Mouse (Mus musculus) lung, postnatal 0 days (tissue): ENCODE results near the gene 1700025F22Rik. TPM values are rescaled to one million over a fixed set of nuclear protein-coding genes. Genes with fewer than 3 reads are reported as not detected.
"Not testable (repeated sequence)": the region's sequence is repeated elsewhere in the genome, so short reads cannot be mapped to it uniquely, and the experiment has no call there.

Source experiments
- ATAC-seq: fragments of 200-750 bp; cut with Nextera tagmentation; 2 replicates; pipeline ENCODE4 v1.8.0; 2017; ENCODE audit warnings: moderate library complexity
- DNase-seq: peaks from one replicate; pipeline ENCODE4 v3.0.0-alpha.2; 2016; ENCODE audit warnings: low spot score
- H3K27ac ChIP-seq: fragments of 300-500 bp; sonication (generic); 2 replicates; pipeline ENCODE4 v1.5.1; 2014; ENCODE audit warnings: antibody characterized with exemption, mild to moderate bottlenecking, low read length, mixed read lengths
- H3K27me3 ChIP-seq: fragments of 300-500 bp; sonication (generic); replicated peaks from 2 replicates; pipeline ENCODE4 v1.6.1; 2014; ENCODE audit warnings: low read length, mixed read lengths; ENCODE audit not compliant: insufficient read depth
- H3K36me3 ChIP-seq: fragments of 300-500 bp; sonication (generic); 2 replicates; pipeline ENCODE4 v1.6.1; 2014; ENCODE audit warnings: low read length, mixed read lengths; ENCODE audit not compliant: insufficient read depth
- H3K4me1 ChIP-seq: fragments of 300-500 bp; sonication (generic); 2 replicates; pipeline ENCODE4 v1.6.1; 2014; ENCODE audit warnings: antibody characterized with exemption, low read depth, low read length, mixed read lengths; ENCODE audit not compliant: insufficient read depth
- H3K4me2 ChIP-seq: fragments of 300-500 bp; sonication (generic); replicated peaks from 2 replicates; pipeline ENCODE4 v1.6.1; 2014; ENCODE audit warnings: low read depth, mild to moderate bottlenecking, low read length, moderate library complexity, mixed read lengths
- H3K4me3 ChIP-seq: fragments of 300-500 bp; sonication (generic); 2 replicates; pipeline ENCODE4 v1.5.1; 2014; ENCODE audit warnings: low read depth, low read length
- H3K9ac ChIP-seq: fragments of 300-500 bp; sonication (generic); replicated peaks from 2 replicates; pipeline ENCODE4 v1.6.1; 2014; ENCODE audit warnings: low read depth, mild to moderate bottlenecking
- H3K9me3 ChIP-seq: fragments of 300-500 bp; sonication (generic); 2 replicates; pipeline ENCODE4 v1.6.1; 2016; ENCODE audit warnings: low read length, mixed read lengths
- CTCF ChIP-seq: IDR thresholded peaks from 2 replicates; pipeline ENCODE4 v1.5.1; 2016; ENCODE audit warnings: antibody characterized with exemption, mild to moderate bottlenecking
- EP300 ChIP-seq: IDR thresholded peaks from 2 replicates; pipeline ENCODE4 v1.6.1; 2016; ENCODE audit warnings: antibody characterized with exemption, mild to moderate bottlenecking, control low read depth
- WGBS: fragments of 180-500 bp; shearing (Covaris S2); extraction: QIAGEN DNeasy Blood & Tissue Kit; methylation state at CpG from one replicate; pipeline ENCODE4 v1.1.7; 2014; 5-methylcytosine and 5-hydroxymethylcytosine counted together
- polyA plus RNA-seq: library from polyadenylated mRNA; unstranded; fragments of >200 nt; fragmentation: Nextera tagmentation; extraction: Ambion mirVana; gene quantifications from 2 replicates; pipeline ENCODE4 v1.2.1, GENCODE M21; 2015

1700025F22Rik gene
- polyA plus RNA-seq, 1 experiment from 2014 or later, result not detected

GRCm38 (mm10) chr19:11098401-11098800 lies 66.7 kb downstream of the 1700025F22Rik start:
- ATAC-seq (no peak), DNase-seq (no peak)
- no peaks in the 10 kb centered on the region for H3K4me1 ChIP-seq
- no peak overlapping the region for H3K9ac ChIP-seq
- H3K27ac ChIP-seq, result no peak overlapping the region
- H3K4me2 ChIP-seq, result no peak overlapping the region
- H3K4me3 ChIP-seq, result no peak overlapping the region
- WGBS, result 74% methylated on average over 3 of the region's 3 CpGs
- no peaks in the 10 kb centered on the region for H3K27me3 ChIP-seq
- H3K9me3 ChIP-seq, result no peaks in the 10 kb centered on the region
- no peaks in the 10 kb centered on the region for H3K36me3 ChIP-seq
- TF ChIP-seq EP300, result no peak
- TF ChIP-seq CTCF, result no peak

GRCm38 (mm10) chr19:11092131-11092530 lies 73.0 kb downstream of the 1700025F22Rik start:
- WGBS, result 4% methylated on average over 47 of the region's 50 CpGs
- ATAC-seq, H3K9me3 ChIP-seq, H3K36me3 ChIP-seq, DNase-seq, H3K27ac ChIP-seq, H3K9ac ChIP-seq, H3K27me3 ChIP-seq, H3K4me1 ChIP-seq: not testable (repeated sequence)
- peak overlapping the region; percentile 25; the same call in 1 of the 2 replicates for H3K4me3 ChIP-seq
- H3K4me2 ChIP-seq, result peak overlapping the region; percentile 36; the same call in 1 of the 2 replicates

Other genes with a start within 250 kb of the 1700025F22Rik start
- not detected in 2 replicates for gene Zp1, start 244.7 kb downstream of the 1700025F22Rik start, polyA plus RNA-seq
- gene Ptgdr2, start 228.2 kb downstream of the 1700025F22Rik start, polyA plus RNA-seq, result 0.36 and 0.45 TPM in 2 replicates
- 13.5 and 14.7 TPM in 2 replicates for gene Ccdc86, start 216.1 kb downstream of the 1700025F22Rik start, polyA plus RNA-seq
- not detected in 2 replicates for gene Ms4a10, start 190.7 kb downstream of the 1700025F22Rik start, polyA plus RNA-seq
- 0.15 and 0.37 TPM in 2 replicates for gene Ms4a15, start 172.1 kb downstream of the 1700025F22Rik start, polyA plus RNA-seq
- gene Ms4a18, start 147.3 kb downstream of the 1700025F22Rik start, polyA plus RNA-seq, result not detected in 2 replicates
- gene Ms4a8a, start 84.2 kb downstream of the 1700025F22Rik start, polyA plus RNA-seq, result 3.3 and 4.5 TPM in 2 replicates
- gene 1700017D01Rik, start 34.4 kb downstream of the 1700025F22Rik start, polyA plus RNA-seq, result not detected in 2 replicates
- not detected in 2 replicates for gene Ms4a13, start 31.4 kb upstream of the 1700025F22Rik start, polyA plus RNA-seq
- not detected in 2 replicates for gene Ms4a12, start 67.1 kb upstream of the 1700025F22Rik start, polyA plus RNA-seq
- gene Ms4a1, start 100.9 kb upstream of the 1700025F22Rik start, polyA plus RNA-seq, result 0.91 and 1.6 TPM in 2 replicates
- gene Ms4a5, start 118.6 kb upstream of the 1700025F22Rik start, polyA plus RNA-seq, result not detected in 2 replicates
- gene Ms4a14, start 149.1 kb upstream of the 1700025F22Rik start, polyA plus RNA-seq, result 0.05 and 0.07 TPM in 2 replicates
- gene Ms4a7, start 170.8 kb upstream of the 1700025F22Rik start, polyA plus RNA-seq, result 11.2 and 12.6 TPM in 2 replicates
- gene Ms4a4a, start 210.2 kb upstream of the 1700025F22Rik start, polyA plus RNA-seq, result 5.6 and 6.6 TPM in 2 replicates
- 1.1 and 1.2 TPM in 2 replicates for gene Ms4a4c, start 239.4 kb upstream of the 1700025F22Rik start, polyA plus RNA-seq